Mouse (Mus musculus): ENCODE results near the gene Aldh18a1.

Gene Aldh18a1

DNA sequence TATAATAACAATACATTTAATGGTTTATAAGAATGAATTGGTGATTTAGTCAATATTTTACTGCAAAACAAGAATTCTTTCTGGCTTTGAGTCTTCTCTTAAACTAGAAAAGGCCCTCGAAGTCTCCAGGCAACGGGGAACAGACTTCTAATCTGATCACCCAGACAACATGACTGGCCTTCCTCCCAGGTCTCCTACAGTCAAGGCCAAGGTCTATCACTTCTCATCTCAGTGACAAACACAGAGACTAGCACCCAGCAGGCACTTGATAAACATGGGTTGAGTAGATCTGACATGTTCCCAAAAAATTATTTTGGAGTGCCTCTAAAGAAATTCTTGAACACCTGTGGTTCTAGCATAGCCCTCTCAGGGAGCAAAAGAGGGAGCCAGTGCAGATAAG lies 57.9 kb downstream of the Aldh18a1 start:
- in situ Hi-C loops (cut with MseI, MboI) = loop anchor here in 1 of 2 experiments (25.0 kb wide), 1 partner anchor 118 kb away; no protein-coding TSS in a partner anchor

DNA sequence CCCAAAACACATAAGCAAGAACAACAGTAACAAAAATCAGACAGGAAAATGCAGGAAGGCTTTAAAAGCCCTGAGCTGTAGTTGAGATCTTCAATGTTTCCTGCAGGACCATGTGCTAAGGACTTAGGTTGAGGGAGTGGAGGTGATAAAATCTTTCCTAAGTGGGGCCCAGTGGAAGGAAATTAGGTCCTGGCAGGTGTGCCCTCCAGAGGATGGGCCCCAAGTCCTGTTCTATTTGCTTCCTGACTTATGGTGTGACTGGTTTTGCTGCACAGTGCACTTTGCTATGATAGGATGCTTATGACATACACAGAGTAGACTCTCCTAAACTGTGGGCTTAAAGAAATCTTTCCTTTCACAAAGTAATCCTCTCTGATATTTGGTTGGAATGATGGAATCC lies 60.0 kb downstream of the Aldh18a1 start:
- in situ Hi-C loops (cut with MseI, MboI) = loop anchor here in 1 of 2 experiments (25.0 kb wide), 1 partner anchor 116 kb away; no protein-coding TSS in a partner anchor

- in situ Hi-C loops (cut with MseI, MboI) = loop anchor here in 1 of 2 experiments (25.0 kb wide), 1 partner anchor 114 kb away; no protein-coding TSS in a partner anchor
Measured at GRCm38 (mm10) chr19:40526367-40527014, 61.8 kb downstream of the Aldh18a1 start.

DNA sequence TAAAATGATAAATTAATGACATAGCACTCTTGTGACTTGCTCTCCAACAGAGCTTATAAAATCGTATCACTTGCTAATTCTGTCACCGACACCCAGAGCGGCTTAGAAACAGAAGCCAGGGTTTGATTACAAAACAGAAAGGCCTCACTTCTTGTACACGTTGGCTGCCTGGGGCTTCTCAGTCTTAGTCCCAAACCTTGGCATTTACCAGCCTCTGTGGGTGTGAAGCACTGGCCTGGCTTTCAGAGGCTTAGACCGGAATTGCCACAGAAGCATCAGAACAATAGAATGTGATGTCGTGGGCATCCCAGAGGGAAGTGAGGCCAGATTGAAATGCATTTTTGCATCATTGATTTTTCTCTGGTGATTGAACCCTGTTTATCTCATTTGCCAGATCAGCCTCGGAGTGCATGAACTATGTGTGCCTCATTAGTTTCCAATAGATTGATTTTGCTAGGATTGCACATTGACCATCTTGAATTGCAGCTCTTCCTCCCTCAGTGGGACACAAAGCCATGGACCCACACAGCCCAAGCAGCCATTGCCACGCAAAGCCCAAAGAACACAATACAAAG lies 64.7 kb downstream of the Aldh18a1 start:
- in situ Hi-C loops (cut with MseI, MboI) = no loop called here

GRCm38 (mm10) chr19:40520403-40520802 lies 67.9 kb downstream of the Aldh18a1 start:
- in situ Hi-C loops (cut with MseI, MboI) = no loop called here

DNA sequence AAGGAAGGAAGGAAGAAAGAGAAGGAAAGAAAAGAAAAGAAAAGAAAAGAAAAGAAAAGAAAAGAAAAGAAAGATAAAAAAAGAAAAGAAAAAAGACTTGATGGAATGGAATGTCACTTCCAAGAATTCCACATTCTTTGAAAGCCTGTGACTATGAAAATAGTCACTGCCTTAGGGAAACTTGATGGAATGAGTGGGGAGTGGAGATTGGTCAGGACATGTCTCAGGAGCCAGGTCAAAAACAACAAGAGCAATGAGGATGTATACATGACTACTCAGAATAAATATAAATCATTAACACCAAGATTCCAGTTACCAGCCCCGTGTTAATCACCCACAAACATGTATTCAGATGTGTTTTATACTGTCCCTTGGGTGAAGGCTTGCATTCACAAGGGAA lies 69.6 kb downstream of the Aldh18a1 start:
- in situ Hi-C loops (cut with MseI, MboI) = no loop called here

- in situ Hi-C loops (cut with MseI, MboI) = no loop called here
Measured at GRCm38 (mm10) chr19:40515596-40515995, 72.7 kb downstream of the Aldh18a1 start.

DNA sequence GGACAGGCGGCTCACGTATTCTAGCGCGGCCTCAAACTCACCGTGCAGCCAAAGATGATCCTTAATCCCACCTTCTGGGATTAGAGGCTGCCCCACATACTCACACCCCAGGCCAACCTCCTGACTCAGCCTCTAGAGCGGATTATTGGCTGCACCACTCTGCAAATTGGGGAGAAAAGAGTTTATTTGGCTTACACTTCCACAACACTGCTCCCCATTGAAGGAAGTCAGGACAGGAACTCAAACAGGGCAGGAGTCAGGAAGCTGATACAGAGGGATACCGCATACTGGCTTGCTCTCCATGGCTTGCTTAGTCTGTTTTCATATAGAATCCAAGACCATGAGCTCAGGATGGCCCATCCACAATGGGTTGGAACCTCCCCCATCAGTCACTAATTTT lies 73.9 kb downstream of the Aldh18a1 start:
- in situ Hi-C loops (cut with MseI, MboI) = no loop called here

- in situ Hi-C loops (cut with MseI, MboI) = no loop called here
Measured at GRCm38 (mm10) chr19:40513632-40514078, 74.6 kb downstream of the Aldh18a1 start, which contains the start of gene Sorbs1. Gene Sorbs1 (minus strand): TSS chr19:40513779.

- in situ Hi-C loops (cut with MseI, MboI) = no loop called here
Measured at GRCm38 (mm10) chr19:40512500-40513421, 75.5 kb downstream of the Aldh18a1 start.

GRCm38 (mm10) chr19:40511679-40512309 lies 76.5 kb downstream of the Aldh18a1 start:
- in situ Hi-C loops (cut with MseI, MboI) = no loop called here

GRCm38 (mm10) chr19:40511100-40511439 lies 77.2 kb downstream of the Aldh18a1 start:
- in situ Hi-C loops (cut with MseI, MboI) = no loop called here

DNA sequence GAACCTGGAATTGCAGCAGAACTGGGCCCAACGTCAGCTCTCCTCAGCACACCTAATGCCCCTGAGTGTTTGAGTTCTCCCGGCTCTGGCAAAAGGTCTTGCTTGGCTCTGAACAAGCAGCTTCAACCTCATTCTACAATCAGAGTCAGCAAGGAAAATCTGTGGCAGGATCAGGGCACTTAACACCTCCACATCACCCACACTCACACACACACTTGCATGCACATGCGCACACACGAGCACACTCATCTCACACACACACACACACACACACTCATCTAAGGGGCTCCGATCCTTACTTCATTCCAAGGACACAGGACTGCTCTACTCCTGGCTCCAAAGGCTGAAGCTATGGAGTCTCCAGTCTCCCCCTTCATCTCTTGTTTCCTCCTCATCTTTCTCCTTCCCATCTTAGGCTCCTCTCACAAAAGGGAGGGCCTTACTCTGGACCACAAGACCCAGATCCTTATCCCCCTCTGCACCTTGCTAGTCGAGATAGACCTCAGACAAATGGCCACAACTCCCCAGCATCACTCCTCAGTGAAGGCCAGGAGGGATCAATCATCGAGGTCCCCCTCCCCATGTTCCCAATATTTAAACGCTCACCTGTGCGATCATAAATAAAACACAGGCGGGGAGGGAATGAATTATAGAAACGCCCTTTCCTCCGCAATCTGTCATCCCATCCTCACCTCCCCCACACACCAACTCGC lies 77.7 kb downstream of the Aldh18a1 start:
- in situ Hi-C loops (cut with MseI, MboI) = no loop called here

DNA sequence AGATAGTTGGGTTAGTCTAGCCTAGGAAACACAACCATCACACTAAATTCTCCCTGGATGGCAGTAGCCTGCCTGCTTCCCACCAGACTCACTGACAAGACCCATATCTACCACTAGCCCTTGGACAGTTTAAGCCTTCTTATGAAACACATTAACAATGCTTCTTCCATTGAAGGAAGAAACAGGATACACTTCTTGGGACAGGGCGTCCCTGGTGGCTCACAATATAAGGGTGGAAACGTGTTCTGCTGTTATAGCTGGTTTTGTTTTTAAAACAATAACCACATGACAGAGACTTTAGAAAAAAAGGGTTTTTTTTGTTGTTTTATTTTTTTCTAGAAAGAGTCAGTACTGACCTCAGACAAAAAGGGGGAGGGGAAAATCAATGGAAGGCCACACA lies 79.0 kb downstream of the Aldh18a1 start:
- in situ Hi-C loops (cut with MseI, MboI) = no loop called here

GRCm38 (mm10) chr19:40508851-40509250 lies 79.4 kb downstream of the Aldh18a1 start:
- in situ Hi-C loops (cut with MseI, MboI) = no loop called here

GRCm38 (mm10) chr19:40506965-40507364 lies 81.3 kb downstream of the Aldh18a1 start:
- in situ Hi-C loops (cut with MseI, MboI) = no loop called here

- in situ Hi-C loops (cut with MseI, MboI) = no loop called here
Measured at GRCm38 (mm10) chr19:40504336-40504735, 83.9 kb downstream of the Aldh18a1 start.

Data from mouse trophoblast stem cell (cell line).